Mouse (Mus musculus): ENCODE measurements around the gene Trp53bp1. TPM values are rescaled to one million over a fixed set of nuclear protein-coding genes. Genes with fewer than 3 reads are reported as not detected.

The Trp53bp1 gene
- polyA plus RNA-seq, 1 experiment from 2014 or later: 165 TPM

- Histone ChIP-seq H3K27me3 (ENCODE audit: control insufficient read depth, insufficient read depth, low read length) (no peaks in the 10 kb centered on the region), H3K4me1 (replicated peaks; ENCODE audit: control insufficient read depth, insufficient read depth, low read length) (peaks cover 25% of the 10 kb centered on the region), H3K4me3 (replicated peaks; ENCODE audit: low read length) (peak within 1 kb of the TSS; percentile 96), H3K9me3 (ENCODE audit: control insufficient read depth, low read length) (no peaks in the 10 kb centered on the region), H3K9ac (peak within 1 kb of the TSS; percentile 89), H3K36me3 (replicated peaks; ENCODE audit: control insufficient read depth, insufficient read depth) (peaks cover 32% of the 10 kb centered on the region), H3K4me2 (replicated peaks) (peak within 1 kb of the TSS; percentile 87), H3K27ac (peak within 1 kb of the TSS; percentile 85)
- ATAC-seq (ENCODE audit: low FRiP score) (peak; percentile 97), DNase-seq (ENCODE audit: low spot score) (peak; percentile 93)
- under 1% methylated on average over 63 of the region's 66 CpGs for WGBS
These were observed 100.0 kb downstream of the Trp53bp1 start, which contains the start of gene Zscan29 for GRCm38 (mm10) chr2:121170980-121171742. Gene Zscan29, minus strand, starts transcription at chr2:121171125.

- Histone ChIP-seq H3K9me3 (ENCODE audit: control insufficient read depth, low read length) (no peaks in the 10 kb centered on the region), H3K4me1 (replicated peaks; ENCODE audit: control insufficient read depth, insufficient read depth, low read length) (peaks cover 25% of the 10 kb centered on the region), H3K4me3 (replicated peaks; ENCODE audit: low read length) (peak within 1 kb of the TSS; percentile 96), H3K36me3 (replicated peaks; ENCODE audit: control insufficient read depth, insufficient read depth) (peaks cover 32% of the 10 kb centered on the region), H3K9ac (peak within 1 kb of the TSS; percentile 89), H3K4me2 (replicated peaks) (peak within 1 kb of the TSS; percentile 87), H3K27ac (peak within 1 kb of the TSS; percentile 85), H3K27me3 (ENCODE audit: control insufficient read depth, insufficient read depth, low read length) (no peaks in the 10 kb centered on the region)
- peak; percentile 76 for ATAC-seq (ENCODE audit: low FRiP score)
- DNase-seq (ENCODE audit: low spot score): no peak
- under 1% methylated on average over 38 of the region's 38 CpGs for whole genome bisulfite sequencing
These were observed 100.7 kb downstream of the Trp53bp1 start, which contains the start of gene Tubgcp4 for GRCm38 (mm10) chr2:121170481-121170971. Gene Tubgcp4, plus strand, starts transcription at chr2:121170654.

GRCm38 (mm10) chr2:121169902-121170301, 101.3 kb downstream of the Trp53bp1 start:
- no peaks in the 10 kb centered on the region for H3K27me3 ChIP-seq (ENCODE audit: control insufficient read depth, insufficient read depth, low read length)
- H3K4me2 ChIP-seq (replicated peaks): peak overlapping the region; percentile 87
- ATAC-seq (ENCODE audit: low FRiP score): no peak
- H3K4me3 ChIP-seq (replicated peaks; ENCODE audit: low read length): peak overlapping the region; percentile 96
- peaks cover 25% of the 10 kb centered on the region for H3K4me1 ChIP-seq (replicated peaks; ENCODE audit: control insufficient read depth, insufficient read depth, low read length)
- peaks cover 30% of the 10 kb centered on the region for H3K36me3 ChIP-seq (replicated peaks; ENCODE audit: control insufficient read depth, insufficient read depth)
- H3K9me3 ChIP-seq (ENCODE audit: control insufficient read depth, low read length): no peaks in the 10 kb centered on the region
- 11% methylated on average over 9 of the region's 9 CpGs for WGBS
- peak overlapping the region; percentile 89 for H3K9ac ChIP-seq
- H3K27ac ChIP-seq: no peak overlapping the region
- no peak for DNase-seq (ENCODE audit: low spot score)

- Histone ChIP-seq H3K27me3 (ENCODE audit: control insufficient read depth, insufficient read depth, low read length) (no peaks in the 10 kb centered on the region), H3K4me2 (replicated peaks) (peak overlapping the region; percentile 87), H3K9me3 (ENCODE audit: control insufficient read depth, low read length) (no peaks in the 10 kb centered on the region), H3K4me3 (replicated peaks; ENCODE audit: low read length) (peak overlapping the region; percentile 96), H3K36me3 (replicated peaks; ENCODE audit: control insufficient read depth, insufficient read depth) (peaks cover 29% of the 10 kb centered on the region), H3K27ac (no peak overlapping the region), H3K4me1 (replicated peaks; ENCODE audit: control insufficient read depth, insufficient read depth, low read length) (peaks cover 25% of the 10 kb centered on the region), H3K9ac (peak overlapping the region; percentile 89)
- ATAC-seq (ENCODE audit: low FRiP score) (no peak), DNase-seq (ENCODE audit: low spot score) (no peak)
- WGBS: 58% methylated on average over 4 of the region's 4 CpGs
These were observed 102.0 kb downstream of the Trp53bp1 start for GRCm38 (mm10) chr2:121169173-121169572.

- H3K4me3 ChIP-seq (replicated peaks; ENCODE audit: low read length): no peak overlapping the region
- H3K9ac ChIP-seq: no peak overlapping the region
- H3K4me2 ChIP-seq (replicated peaks): no peak overlapping the region
- H3K27ac ChIP-seq: no peak overlapping the region
- ATAC-seq (ENCODE audit: low FRiP score) (no peak), DNase-seq (ENCODE audit: low spot score) (no peak)
- no peaks in the 10 kb centered on the region for H3K9me3 ChIP-seq (ENCODE audit: control insufficient read depth, low read length)
- WGBS: 91% methylated on average over 3 of the region's 3 CpGs
- peaks cover 71% of the 10 kb centered on the region for H3K36me3 ChIP-seq (replicated peaks; ENCODE audit: control insufficient read depth, insufficient read depth)
- H3K27me3 ChIP-seq (ENCODE audit: control insufficient read depth, insufficient read depth, low read length): no peaks in the 10 kb centered on the region
- H3K4me1 ChIP-seq (replicated peaks; ENCODE audit: control insufficient read depth, insufficient read depth, low read length): no peaks in the 10 kb centered on the region
These were observed 118.1 kb downstream of the Trp53bp1 start for GRCm38 (mm10) chr2:121153100-121153499.

- Histone ChIP-seq H3K9me3 (ENCODE audit: control insufficient read depth, low read length) (no peaks in the 10 kb centered on the region), H3K4me2 (replicated peaks) (no peak overlapping the region), H3K27ac (no peak overlapping the region), H3K4me3 (replicated peaks; ENCODE audit: low read length) (no peak overlapping the region), H3K4me1 (replicated peaks; ENCODE audit: control insufficient read depth, insufficient read depth, low read length) (no peaks in the 10 kb centered on the region), H3K9ac (no peak overlapping the region), H3K36me3 (replicated peaks; ENCODE audit: control insufficient read depth, insufficient read depth) (peaks cover 77% of the 10 kb centered on the region), H3K27me3 (ENCODE audit: control insufficient read depth, insufficient read depth, low read length) (no peaks in the 10 kb centered on the region)
- no peak for ATAC-seq (ENCODE audit: low FRiP score)
- no peak for DNase-seq (ENCODE audit: low spot score)
- WGBS: 91% methylated on average over 5 of the region's 5 CpGs
These were observed 121.5 kb downstream of the Trp53bp1 start for GRCm38 (mm10) chr2:121149679-121150078.

Other genes with a start within 250 kb of the Trp53bp1 start
- 0.08 and 1.1 TPM in 2 replicates for gene Epb42, start 234.3 kb downstream of the Trp53bp1 start, polyA plus RNA-seq (2014; fragmentation: Nextera tagmentation; extraction: Ambion mirVana)
- gene Tgm5, start 185.6 kb downstream of the Trp53bp1 start, polyA plus RNA-seq (2014; fragmentation: Nextera tagmentation; extraction: Ambion mirVana): 0.22 and 0.24 TPM in 2 replicates
- gene Tgm7, start 161.6 kb downstream of the Trp53bp1 start, polyA plus RNA-seq (2014; fragmentation: Nextera tagmentation; extraction: Ambion mirVana): not detected in 2 replicates
- gene Adal, start 131.0 kb downstream of the Trp53bp1 start, polyA plus RNA-seq (2014; fragmentation: Nextera tagmentation; extraction: Ambion mirVana): 26.9 and 32.6 TPM in 2 replicates
- 16.2 and 20.9 TPM in 2 replicates for gene Lcmt2, start 130.8 kb downstream of the Trp53bp1 start, polyA plus RNA-seq (2014; fragmentation: Nextera tagmentation; extraction: Ambion mirVana)
- 43.3 and 43.7 TPM in 2 replicates for gene Tubgcp4, start 100.8 kb downstream of the Trp53bp1 start, polyA plus RNA-seq (2014; fragmentation: Nextera tagmentation; extraction: Ambion mirVana)
- gene Zscan29, start 100.3 kb downstream of the Trp53bp1 start, polyA plus RNA-seq (2014; fragmentation: Nextera tagmentation; extraction: Ambion mirVana): 6.6 and 7.7 TPM in 2 replicates
- 50.1 and 57.2 TPM in 2 replicates for gene Map1a, start 18.2 kb upstream of the Trp53bp1 start, polyA plus RNA-seq (2014; fragmentation: Nextera tagmentation; extraction: Ambion mirVana)
- 18.6 and 19.3 TPM in 2 replicates for gene Ppip5k1, start 84.0 kb upstream of the Trp53bp1 start, polyA plus RNA-seq (2014; fragmentation: Nextera tagmentation; extraction: Ambion mirVana)
- 90.5 and 103 TPM in 2 replicates for gene Ckmt1, start 86.3 kb upstream of the Trp53bp1 start, polyA plus RNA-seq (2014; fragmentation: Nextera tagmentation; extraction: Ambion mirVana)
- not detected in 2 replicates for gene Strc, start 115.8 kb upstream of the Trp53bp1 start, polyA plus RNA-seq (2014; fragmentation: Nextera tagmentation; extraction: Ambion mirVana)
- 268 and 307 TPM in 2 replicates for gene Pdia3, start 142.4 kb upstream of the Trp53bp1 start, polyA plus RNA-seq (2014; fragmentation: Nextera tagmentation; extraction: Ambion mirVana)
- gene Catsper2, start 142.4 kb upstream of the Trp53bp1 start, polyA plus RNA-seq (2014; fragmentation: Nextera tagmentation; extraction: Ambion mirVana): 2.9 and 3.1 TPM in 2 replicates
- 1.5 and 2.6 TPM in 2 replicates for gene Ell3, start 172.9 kb upstream of the Trp53bp1 start, polyA plus RNA-seq (2014; fragmentation: Nextera tagmentation; extraction: Ambion mirVana)
- 315 and 365 TPM in 2 replicates for gene Serf2, start 177.8 kb upstream of the Trp53bp1 start, polyA plus RNA-seq (2014; fragmentation: Nextera tagmentation; extraction: Ambion mirVana)
- 71.9 and 90.2 TPM in 2 replicates for gene Hypk, start 181.9 kb upstream of the Trp53bp1 start, polyA plus RNA-seq (2014; fragmentation: Nextera tagmentation; extraction: Ambion mirVana)
- gene Serinc4, start 185.4 kb upstream of the Trp53bp1 start, polyA plus RNA-seq (2014; fragmentation: Nextera tagmentation; extraction: Ambion mirVana): 0.68 and 0.96 TPM in 2 replicates
- gene Mfap1b, start 202.7 kb upstream of the Trp53bp1 start, polyA plus RNA-seq (2014; fragmentation: Nextera tagmentation; extraction: Ambion mirVana): 65.0 and 69.0 TPM in 2 replicates
- gene Mfap1a, start 235.3 kb upstream of the Trp53bp1 start, polyA plus RNA-seq (2014; fragmentation: Nextera tagmentation; extraction: Ambion mirVana): 23.1 and 25.3 TPM in 2 replicates
- 3.2 and 3.8 TPM in 2 replicates for gene Wdr76, start 235.3 kb upstream of the Trp53bp1 start, polyA plus RNA-seq (2014; fragmentation: Nextera tagmentation; extraction: Ambion mirVana)

Measured in hindbrain, embryonic 14.5 days (tissue).